Mouse (Mus musculus) midbrain, embryonic 16.5 days (tissue): ENCODE measurements at regions not wholly inside any gene's neighbourhood (a gene's known extent, or its start where the extent isn't known, plus 50 kb on each side); places are given as distances from the start of the nearest gene placed in this dataset.

Experiments used
- ATAC-seq: fragments of 200-750 bp; cut with Nextera tagmentation; 2 replicates; pipeline ENCODE4 v1.8.0; 2017; ENCODE audit warnings: moderate TSS enrichment
- H3K27ac ChIP-seq: fragments of 300-500 bp; sonication (generic); 2 replicates; pipeline ENCODE4 v1.5.1; 2014; ENCODE audit warnings: mild to moderate bottlenecking, low read length, mixed read lengths
- H3K27me3 ChIP-seq: fragments of 300-500 bp; sonication (generic); 2 replicates; pipeline ENCODE4 v1.6.1; 2014; ENCODE audit warnings: low read depth, low read length, mixed read lengths; ENCODE audit not compliant: control insufficient read depth, insufficient read depth
- H3K36me3 ChIP-seq: fragments of 300-500 bp; sonication (generic); 2 replicates; pipeline ENCODE4 v1.6.1; 2014; ENCODE audit warnings: mild to moderate bottlenecking, low read length, moderate library complexity, mixed read lengths; ENCODE audit not compliant: control insufficient read depth, insufficient read depth
- H3K4me1 ChIP-seq: fragments of 300-500 bp; sonication (generic); 2 replicates; pipeline ENCODE4 v1.6.1; 2014; ENCODE audit warnings: mild to moderate bottlenecking, low read length, mixed read lengths; ENCODE audit not compliant: control insufficient read depth, insufficient read depth
- H3K4me2 ChIP-seq: fragments of 300-500 bp; sonication (generic); 2 replicates; pipeline ENCODE4 v1.6.1; 2014; ENCODE audit warnings: mild to moderate bottlenecking, low read length, mixed read lengths
- H3K4me3 ChIP-seq: fragments of 300-500 bp; sonication (generic); 2 replicates; pipeline ENCODE4 v1.5.1; 2014; ENCODE audit warnings: low read depth, mild to moderate bottlenecking, low read length, moderate library complexity, mixed read lengths
- H3K9ac ChIP-seq: fragments of 300-500 bp; sonication (generic); 2 replicates; pipeline ENCODE4 v1.6.1; 2014; ENCODE audit warnings: low read depth, low read length, mixed read lengths
- H3K9me3 ChIP-seq: fragments of 300-500 bp; sonication (generic); replicated peaks from 2 replicates; pipeline ENCODE4 v1.6.1; 2014; ENCODE audit warnings: mild to moderate bottlenecking, low read length, mixed read lengths; ENCODE audit not compliant: control insufficient read depth, poor library complexity, severe bottlenecking
- WGBS: fragments of 180-500 bp; shearing (Covaris S2); extraction: QIAGEN DNeasy Blood & Tissue Kit; methylation state at CpG from one replicate; pipeline ENCODE4 v1.1.7; 2014; 5-methylcytosine and 5-hydroxymethylcytosine counted together

GRCm38 (mm10) chr7:58557535-58557934, 98.4 kb upstream of the Atp10a start:
- Histone ChIP-seq H3K4me1 (no peaks in the 10 kb centered on the region), H3K9ac (no peak overlapping the region), H3K36me3 (no peaks in the 10 kb centered on the region), H3K9me3 (no peaks in the 10 kb centered on the region), H3K4me3 (no peak overlapping the region), H3K4me2 (no peak overlapping the region), H3K27ac (no peak overlapping the region), H3K27me3 (no peaks in the 10 kb centered on the region)
- no peak for ATAC-seq

GRCm38 (mm10) chr7:58568807-58569206, 87.2 kb upstream of the Atp10a start:
- Histone ChIP-seq H3K27ac (no peak overlapping the region), H3K4me3 (no peak overlapping the region), H3K36me3 (no peaks in the 10 kb centered on the region), H3K4me1 (no peaks in the 10 kb centered on the region), H3K9me3 (no peaks in the 10 kb centered on the region), H3K4me2 (no peak overlapping the region), H3K27me3 (no peaks in the 10 kb centered on the region), H3K9ac (no peak overlapping the region)
- WGBS: 87% methylated on average over 2 of the region's 2 CpGs
- ATAC-seq: no peak

- no peaks in the 10 kb centered on the region for H3K27me3 ChIP-seq
- H3K4me2 ChIP-seq: no peak overlapping the region
- ATAC-seq: peak; percentile 73; the same call in 1 of the 2 replicates
- WGBS: 33% methylated on average over 4 of the region's 4 CpGs
- H3K27ac ChIP-seq: no peak overlapping the region
- no peaks in the 10 kb centered on the region for H3K36me3 ChIP-seq
- H3K9ac ChIP-seq: no peak overlapping the region
- H3K4me1 ChIP-seq: no peaks in the 10 kb centered on the region
- H3K4me3 ChIP-seq: no peak overlapping the region
- no peaks in the 10 kb centered on the region for H3K9me3 ChIP-seq
Measured at GRCm38 (mm10) chr7:58584241-58584820, 71.6 kb upstream of the Atp10a start.

- Histone ChIP-seq H3K36me3 (no peaks in the 10 kb centered on the region), H3K27ac (no peak overlapping the region), H3K4me1 (no peaks in the 10 kb centered on the region), H3K9ac (no peak overlapping the region), H3K27me3 (no peaks in the 10 kb centered on the region), H3K9me3 (no peaks in the 10 kb centered on the region), H3K4me2 (no peak overlapping the region), H3K4me3 (no peak overlapping the region)
- WGBS: 76% methylated on average over 3 of the region's 3 CpGs
- no peak for ATAC-seq
Measured at GRCm38 (mm10) chr7:58585626-58586256, 70.2 kb upstream of the Atp10a start.

- Histone ChIP-seq H3K4me3 (no peak overlapping the region), H3K9ac (no peak overlapping the region), H3K9me3 (no peaks in the 10 kb centered on the region), H3K4me2 (no peak overlapping the region), H3K27ac (peak overlapping the region; percentile 33; the same call in 1 of the 2 replicates), H3K4me1 (no peaks in the 10 kb centered on the region), H3K36me3 (no peaks in the 10 kb centered on the region), H3K27me3 (no peaks in the 10 kb centered on the region)
- WGBS: 70% methylated on average over 1 of the region's 1 CpGs
- ATAC-seq: peak; percentile 82; the same call in 1 of the 2 replicates
Measured at GRCm38 (mm10) chr7:58595951-58596350, 60.0 kb upstream of the Atp10a start.
